Mouse (Mus musculus): Measurements from ENCODE around the gene Qdpr.

Gene Qdpr

GRCm38 (mm10) chr5:45384034-45384812 lies 65.8 kb downstream of the Qdpr start:
- no peak for DNase-seq (ENCODE audit: low read depth)
